Mouse (Mus musculus): ENCODE data around the gene Vmn1r93.
"Not testable (repeated sequence)": the region's sequence is repeated elsewhere in the genome, so short reads cannot be mapped to it uniquely, and the experiment has no call there.

Gene Vmn1r93

GRCm38 (mm10) chr7:20138988-20139387 is at the start of gene Vmn1r93:
Gene Vmn1r93, minus strand, starts transcription at chr7:20139088.
- in situ Hi-C loops (cut with MboI): not testable (repeated sequence)

DNA sequence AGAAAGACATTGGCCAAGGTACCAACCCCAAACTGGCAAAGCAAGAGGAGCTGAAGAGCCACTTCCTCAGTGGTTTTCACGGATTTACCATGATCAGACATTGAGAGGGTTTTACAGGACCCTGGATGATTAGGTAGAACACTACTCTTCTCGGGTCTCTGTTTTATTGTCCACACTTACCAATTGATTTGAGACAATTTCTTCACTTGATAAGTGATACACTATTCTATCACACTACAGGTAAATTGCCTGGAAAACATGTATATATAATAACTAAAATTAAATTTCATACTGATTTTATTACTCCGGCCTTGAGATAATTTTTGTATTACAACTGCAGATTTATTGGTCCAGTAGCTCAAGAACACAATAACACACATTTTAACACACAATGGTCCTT is 29.4 kb upstream of the Vmn1r93 start, which contains the start of gene Vmn1r94:
Vmn1r94 (minus strand) TSS at position 101 of the 400 bp plus-strand sequence.
- in situ Hi-C loops (cut with MboI): not testable (repeated sequence)

GRCm38 (mm10) chr7:20122479-20122878 is 16.4 kb downstream of the Vmn1r93 start, which contains the start of gene Gm16442:
Gene Gm16442, minus strand, starts transcription at chr7:20122579.
- in situ Hi-C loops (cut with MboI): not testable (repeated sequence)

DNA sequence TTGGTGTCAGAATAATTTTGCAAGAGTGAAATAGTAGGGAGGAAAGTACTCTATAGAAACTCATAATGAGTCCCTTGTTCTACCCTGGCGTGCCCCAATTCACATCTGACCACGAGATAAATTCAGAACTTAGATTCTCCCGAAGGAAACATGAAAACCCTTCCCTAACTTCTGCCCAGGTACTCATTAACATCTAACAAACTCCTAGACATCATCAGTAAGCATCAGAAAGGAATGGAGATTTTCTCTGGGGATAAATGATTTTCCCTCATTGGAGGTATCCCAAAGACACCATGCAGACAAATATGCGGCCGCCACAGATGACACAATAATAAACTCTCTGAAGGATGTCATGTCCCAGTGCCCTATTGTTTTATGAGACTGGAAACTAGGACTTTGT is 39.5 kb downstream of the Vmn1r93 start, which contains the start of gene Vmn1r91:
Vmn1r91 (plus strand) TSS at position 301 of the 400 bp plus-strand sequence.
- in situ Hi-C loops (cut with MboI): not testable (repeated sequence)
